Mouse (Mus musculus): ENCODE results near the gene Tiam1.

DNA sequence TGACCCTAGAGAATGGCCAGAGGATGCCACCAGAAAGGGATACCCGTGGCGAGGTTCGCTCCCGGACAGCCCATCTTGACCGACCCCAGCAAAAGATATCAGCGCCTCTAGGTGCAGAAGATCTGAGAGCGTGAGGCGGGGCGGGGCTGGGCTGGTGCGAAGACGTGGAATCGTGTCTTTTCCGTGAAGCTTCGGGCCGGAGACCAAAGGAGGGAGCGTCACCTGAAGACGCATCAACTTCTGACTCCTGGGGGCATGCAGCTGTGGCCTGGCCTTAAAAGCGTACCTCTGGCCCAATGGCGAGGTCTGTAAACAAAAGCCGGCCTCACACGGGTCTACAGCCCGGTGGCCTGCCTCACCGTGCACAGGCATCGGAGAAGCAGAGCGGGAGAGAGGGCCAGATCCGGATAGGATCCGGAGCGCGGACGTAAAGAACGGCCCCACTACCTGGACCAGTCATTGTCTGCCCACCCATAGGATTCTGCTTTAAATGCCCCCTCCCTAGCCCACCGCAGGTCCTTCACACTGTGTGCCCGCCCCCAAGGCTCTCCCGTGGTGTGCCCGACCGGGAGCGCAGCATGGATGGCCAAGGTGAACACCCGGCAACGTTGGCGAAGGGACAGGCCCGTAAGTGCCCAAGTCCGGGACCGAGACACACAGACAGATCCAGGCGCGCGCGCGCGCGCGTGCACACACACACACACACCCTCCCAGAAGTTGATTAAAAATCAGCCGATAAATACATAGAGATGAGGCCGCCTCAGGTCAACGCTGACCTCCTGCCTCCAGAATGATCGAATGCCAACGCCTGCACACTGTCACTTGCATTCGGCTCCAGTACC lies 774 bp downstream of the Tiam1 start:
- no peak for TF ChIP-seq CTCF (IDR thresholded peaks at IDR 0.05; ENCODE audit: insufficient read depth, low read depth, low read length)
- TF ChIP-seq POLR2A (IDR thresholded peaks at IDR 0.05; ENCODE audit: insufficient read depth, low read depth, low read length), result no peak
